Mouse (Mus musculus) E14TG2a.4 (cell line): ENCODE results near the gene Mier1.

Experiments
- CTCF ChIP-seq: conservative IDR thresholded peaks from 2 replicates; pipeline ENCODE4 v1.5.1; 2014; ENCODE audit warnings: low read length
- POU5F1 ChIP-seq: IDR thresholded peaks from 2 replicates; pipeline ENCODE4 v1.6.1; 2014; ENCODE audit warnings: low read length, borderline replicate concordance

DNA sequence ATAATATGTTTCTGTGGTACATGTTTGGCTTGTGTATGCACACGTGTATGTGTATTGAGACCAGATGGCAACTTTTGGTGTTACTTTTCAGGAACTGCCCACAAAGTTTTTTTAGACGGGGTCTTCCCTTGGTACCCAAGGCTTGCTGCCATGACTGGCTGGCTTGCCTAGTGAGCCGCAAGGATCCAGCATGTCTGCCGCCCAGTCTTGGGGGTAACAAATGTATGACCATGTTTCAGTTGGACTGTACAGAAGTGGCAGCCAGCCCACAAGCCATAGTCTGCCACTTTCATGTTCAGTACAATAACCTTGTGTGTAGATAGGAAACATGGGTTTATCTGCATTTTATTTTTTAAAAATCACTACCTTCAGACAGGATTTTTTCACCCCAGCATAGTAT is 44.6 kb downstream of the Mier1 start:
- no peak for TF ChIP-seq CTCF
- TF ChIP-seq POU5F1, result no peak
